Mouse (Mus musculus): Measurements from ENCODE around the gene Nrxn3. TPM values are rescaled to one million over a fixed set of nuclear protein-coding genes. Genes with fewer than 3 reads are reported as not detected.

The Nrxn3 gene
- polyA plus RNA-seq, 1 experiment from 2014 or later, result 16.9 TPM

- H3K9ac ChIP-seq (ENCODE audit: low read length), result no peak overlapping the region
- no peak overlapping the region for H3K4me2 ChIP-seq
- no peaks in the 10 kb centered on the region for H3K36me3 ChIP-seq (ENCODE audit: control insufficient read depth, insufficient read depth, low read length)
- H3K9me3 ChIP-seq (ENCODE audit: control insufficient read depth, low read length), result no peaks in the 10 kb centered on the region
- ATAC-seq (ENCODE audit: low FRiP score) (no peak), DNase-seq (ENCODE audit: low spot score, missing footprints) (no peak)
- no peak overlapping the region for H3K27ac ChIP-seq (ENCODE audit: low read depth, low read length)
- no peaks in the 10 kb centered on the region for H3K27me3 ChIP-seq (ENCODE audit: control insufficient read depth, insufficient read depth, low read length)
- no peak overlapping the region for H3K4me3 ChIP-seq (ENCODE audit: low read depth, low read length)
- no peaks in the 10 kb centered on the region for H3K4me1 ChIP-seq (ENCODE audit: control insufficient read depth, insufficient read depth, low read length)
- 73% methylated on average over 5 of the region's 5 CpGs for WGBS
Observed at GRCm38 (mm10) chr12:89946522-89946921, 1223.8 kb downstream of the Nrxn3 start.

- H3K4me3 ChIP-seq (ENCODE audit: low read depth, low read length), result no peak overlapping the region
- no peaks in the 10 kb centered on the region for H3K36me3 ChIP-seq (ENCODE audit: control insufficient read depth, insufficient read depth, low read length)
- no peaks in the 10 kb centered on the region for H3K9me3 ChIP-seq (ENCODE audit: control insufficient read depth, low read length)
- no peak overlapping the region for H3K9ac ChIP-seq (ENCODE audit: low read length)
- no peaks in the 10 kb centered on the region for H3K27me3 ChIP-seq (ENCODE audit: control insufficient read depth, insufficient read depth, low read length)
- H3K4me1 ChIP-seq (ENCODE audit: control insufficient read depth, insufficient read depth, low read length), result no peaks in the 10 kb centered on the region
- DNase-seq (ENCODE audit: low spot score, missing footprints), result no peak
- H3K4me2 ChIP-seq, result no peak overlapping the region
- ATAC-seq (ENCODE audit: low FRiP score), result no peak
- no peak overlapping the region for H3K27ac ChIP-seq (ENCODE audit: low read depth, low read length)
Observed at GRCm38 (mm10) chr12:89953237-89953636, 1230.6 kb downstream of the Nrxn3 start.

- H3K27ac ChIP-seq (ENCODE audit: low read depth, low read length), result no peak overlapping the region
- ATAC-seq (ENCODE audit: low FRiP score), result no peak
- H3K4me3 ChIP-seq (ENCODE audit: low read depth, low read length), result no peak overlapping the region
- H3K9ac ChIP-seq (ENCODE audit: low read length), result no peak overlapping the region
- H3K27me3 ChIP-seq (ENCODE audit: control insufficient read depth, insufficient read depth, low read length), result no peaks in the 10 kb centered on the region
- H3K4me2 ChIP-seq, result no peak overlapping the region
- WGBS, result 62% methylated on average over 3 of the region's 3 CpGs
- H3K4me1 ChIP-seq (ENCODE audit: control insufficient read depth, insufficient read depth, low read length), result no peaks in the 10 kb centered on the region
- H3K36me3 ChIP-seq (ENCODE audit: control insufficient read depth, insufficient read depth, low read length), result no peaks in the 10 kb centered on the region
- H3K9me3 ChIP-seq (ENCODE audit: control insufficient read depth, low read length), result no peaks in the 10 kb centered on the region
- no peak for DNase-seq (ENCODE audit: low spot score, missing footprints)
Observed at GRCm38 (mm10) chr12:89953649-89954048, 1231.0 kb downstream of the Nrxn3 start.

GRCm38 (mm10) chr12:89954441-89955070 is 1231.9 kb downstream of the Nrxn3 start:
- 70% methylated on average over 5 of the region's 5 CpGs for WGBS
- H3K27ac ChIP-seq (ENCODE audit: low read depth, low read length), result no peak overlapping the region

GRCm38 (mm10) chr12:89963073-89963472 is 1240.4 kb downstream of the Nrxn3 start:
- no peak overlapping the region for H3K4me3 ChIP-seq (ENCODE audit: low read depth, low read length)
- 68% methylated on average over 1 of the region's 1 CpGs for WGBS
- H3K27ac ChIP-seq (ENCODE audit: low read depth, low read length), result no peak overlapping the region
- H3K9me3 ChIP-seq (ENCODE audit: control insufficient read depth, low read length), result no peaks in the 10 kb centered on the region
- ATAC-seq (ENCODE audit: low FRiP score) (no peak), DNase-seq (ENCODE audit: low spot score, missing footprints) (no peak)
- H3K4me2 ChIP-seq, result no peak overlapping the region
- no peaks in the 10 kb centered on the region for H3K4me1 ChIP-seq (ENCODE audit: control insufficient read depth, insufficient read depth, low read length)
- no peak overlapping the region for H3K9ac ChIP-seq (ENCODE audit: low read length)
- no peaks in the 10 kb centered on the region for H3K27me3 ChIP-seq (ENCODE audit: control insufficient read depth, insufficient read depth, low read length)
- no peaks in the 10 kb centered on the region for H3K36me3 ChIP-seq (ENCODE audit: control insufficient read depth, insufficient read depth, low read length)

More at GRCm38 (mm10) chr12:89954441-89955070, 1231.9 kb downstream of the Nrxn3 start:
- Histone ChIP-seq H3K27me3 (ENCODE audit: control insufficient read depth, insufficient read depth, low read length) (no peaks in the 10 kb centered on the region), H3K9me3 (ENCODE audit: control insufficient read depth, low read length) (no peaks in the 10 kb centered on the region), H3K9ac (ENCODE audit: low read length) (no peak overlapping the region), H3K4me3 (ENCODE audit: low read depth, low read length) (no peak overlapping the region), H3K4me2 (no peak overlapping the region), H3K36me3 (ENCODE audit: control insufficient read depth, insufficient read depth, low read length) (no peaks in the 10 kb centered on the region), H3K4me1 (ENCODE audit: control insufficient read depth, insufficient read depth, low read length) (no peaks in the 10 kb centered on the region)
- no peak for ATAC-seq (ENCODE audit: low FRiP score)
- no peak for DNase-seq (ENCODE audit: low spot score, missing footprints)

GRCm38 (mm10) chr12:89976648-89977047 is 1254.0 kb downstream of the Nrxn3 start:
- H3K27ac ChIP-seq (ENCODE audit: low read depth, low read length), result no peak overlapping the region
- H3K4me2 ChIP-seq, result no peak overlapping the region
- ATAC-seq (ENCODE audit: low FRiP score) (no peak), DNase-seq (ENCODE audit: low spot score, missing footprints) (no peak)
- no peaks in the 10 kb centered on the region for H3K4me1 ChIP-seq (ENCODE audit: control insufficient read depth, insufficient read depth, low read length)
- no peaks in the 10 kb centered on the region for H3K36me3 ChIP-seq (ENCODE audit: control insufficient read depth, insufficient read depth, low read length)
- WGBS, result 99% methylated on average over 4 of the region's 4 CpGs
- H3K4me3 ChIP-seq (ENCODE audit: low read depth, low read length), result no peak overlapping the region
- H3K9ac ChIP-seq (ENCODE audit: low read length), result no peak overlapping the region
- H3K9me3 ChIP-seq (ENCODE audit: control insufficient read depth, low read length), result no peaks in the 10 kb centered on the region
- no peaks in the 10 kb centered on the region for H3K27me3 ChIP-seq (ENCODE audit: control insufficient read depth, insufficient read depth, low read length)

- DNase-seq (ENCODE audit: low spot score, missing footprints) (no peak), ATAC-seq (ENCODE audit: low FRiP score) (no peak)
- H3K27me3 ChIP-seq (ENCODE audit: control insufficient read depth, insufficient read depth, low read length), result no peaks in the 10 kb centered on the region
- WGBS, result 85% methylated on average over 5 of the region's 5 CpGs
- H3K4me1 ChIP-seq (ENCODE audit: control insufficient read depth, insufficient read depth, low read length), result peaks cover 1% of the 10 kb centered on the region; the same call in 1 of the 2 replicates
- no peak overlapping the region for H3K27ac ChIP-seq (ENCODE audit: low read depth, low read length)
- no peaks in the 10 kb centered on the region for H3K9me3 ChIP-seq (ENCODE audit: control insufficient read depth, low read length)
- H3K36me3 ChIP-seq (ENCODE audit: control insufficient read depth, insufficient read depth, low read length), result no peaks in the 10 kb centered on the region
- no peak overlapping the region for H3K9ac ChIP-seq (ENCODE audit: low read length)
- no peak overlapping the region for H3K4me3 ChIP-seq (ENCODE audit: low read depth, low read length)
- H3K4me2 ChIP-seq, result no peak overlapping the region
Observed at GRCm38 (mm10) chr12:89977479-89977878, 1254.8 kb downstream of the Nrxn3 start.

GRCm38 (mm10) chr12:89979190-89979589 is 1256.5 kb downstream of the Nrxn3 start:
- Histone ChIP-seq H3K9ac (ENCODE audit: low read length) (no peak overlapping the region), H3K4me1 (ENCODE audit: control insufficient read depth, insufficient read depth, low read length) (peaks cover 3% of the 10 kb centered on the region; the same call in 1 of the 2 replicates), H3K4me2 (no peak overlapping the region), H3K27me3 (ENCODE audit: control insufficient read depth, insufficient read depth, low read length) (no peaks in the 10 kb centered on the region), H3K9me3 (ENCODE audit: control insufficient read depth, low read length) (no peaks in the 10 kb centered on the region), H3K36me3 (ENCODE audit: control insufficient read depth, insufficient read depth, low read length) (no peaks in the 10 kb centered on the region), H3K4me3 (ENCODE audit: low read depth, low read length) (no peak overlapping the region), H3K27ac (ENCODE audit: low read depth, low read length) (no peak overlapping the region)
- no peak for ATAC-seq (ENCODE audit: low FRiP score)
- no peak for DNase-seq (ENCODE audit: low spot score, missing footprints)
- WGBS, result 91% methylated on average over 1 of the region's 1 CpGs

GRCm38 (mm10) chr12:89982445-89982844 is 1259.8 kb downstream of the Nrxn3 start:
- H3K9me3 ChIP-seq (ENCODE audit: control insufficient read depth, low read length), result no peaks in the 10 kb centered on the region
- no peaks in the 10 kb centered on the region for H3K27me3 ChIP-seq (ENCODE audit: control insufficient read depth, insufficient read depth, low read length)
- H3K4me2 ChIP-seq, result no peak overlapping the region
- peaks cover 3% of the 10 kb centered on the region; the same call in 1 of the 2 replicates for H3K4me1 ChIP-seq (ENCODE audit: control insufficient read depth, insufficient read depth, low read length)
- whole genome bisulfite sequencing, result 18% methylated on average over 5 of the region's 5 CpGs
- H3K27ac ChIP-seq (ENCODE audit: low read depth, low read length), result no peak overlapping the region
- no peak overlapping the region for H3K4me3 ChIP-seq (ENCODE audit: low read depth, low read length)
- H3K36me3 ChIP-seq (ENCODE audit: control insufficient read depth, insufficient read depth, low read length), result no peaks in the 10 kb centered on the region
- DNase-seq (ENCODE audit: low spot score, missing footprints), result no peak
- ATAC-seq (ENCODE audit: low FRiP score), result no peak
- no peak overlapping the region for H3K9ac ChIP-seq (ENCODE audit: low read length)

Measured in midbrain, embryonic 11.5 days (tissue).